Mouse (Mus musculus) stomach, embryonic 14.5 days (tissue): ENCODE results near the gene Vmn2r8. TPM values are rescaled to one million over a fixed set of nuclear protein-coding genes. Genes with fewer than 3 reads are reported as not detected.
"Not testable (repeated sequence)": the region's sequence is repeated elsewhere in the genome, so short reads cannot be mapped to it uniquely, and the experiment has no call there.

Source experiments
- ATAC-seq: fragments of 200-750 bp; cut with Nextera tagmentation; 2 replicates; pipeline ENCODE4 v1.8.0; 2017; ENCODE audit warnings: low read depth, moderate TSS enrichment; ENCODE audit not compliant: insufficient number of reproducible peaks, insufficient read depth, low FRiP score
- H3K27ac ChIP-seq: fragments of 300-500 bp; sonication (generic); 2 replicates; pipeline ENCODE4 v1.5.1; 2014; ENCODE audit warnings: mild to moderate bottlenecking, low read length, moderate library complexity, mixed read lengths
- H3K27me3 ChIP-seq: fragments of 300-500 bp; sonication (generic); 2 replicates; pipeline ENCODE4 v1.6.1; 2014; ENCODE audit warnings: low read length, control low read depth, mixed read lengths; ENCODE audit not compliant: control insufficient read depth, insufficient read depth
- H3K36me3 ChIP-seq: fragments of 300-500 bp; sonication (generic); 2 replicates; pipeline ENCODE4 v1.6.1; 2014; ENCODE audit warnings: mild to moderate bottlenecking, control low read depth, low read length, moderate library complexity, mixed read lengths; ENCODE audit not compliant: control insufficient read depth, insufficient read depth
- H3K4me1 ChIP-seq: fragments of 300-500 bp; sonication (generic); 2 replicates; pipeline ENCODE4 v1.6.1; 2014; ENCODE audit warnings: low read length, control low read depth, mixed read lengths; ENCODE audit not compliant: control insufficient read depth, insufficient read depth
- H3K4me2 ChIP-seq: fragments of 300-500 bp; sonication (generic); replicated peaks from 2 replicates; pipeline ENCODE4 v1.6.1; 2014; ENCODE audit warnings: low read depth, low read length, control low read depth
- H3K4me3 ChIP-seq: fragments of 300-500 bp; sonication (generic); 2 replicates; pipeline ENCODE4 v1.5.1; 2014; ENCODE audit warnings: low read depth, low read length, control low read depth
- H3K9ac ChIP-seq: fragments of 300-500 bp; sonication (generic); replicated peaks from 2 replicates; pipeline ENCODE4 v1.6.1; 2014; ENCODE audit warnings: low read depth, mild to moderate bottlenecking, control low read depth, low read length, moderate library complexity, mixed read lengths
- H3K9me3 ChIP-seq: fragments of 300-500 bp; sonication (generic); 2 replicates; pipeline ENCODE4 v1.6.1; 2016; ENCODE audit warnings: low read depth, low read length, control low read depth; ENCODE audit not compliant: control insufficient read depth
- WGBS: fragments of 180-500 bp; shearing (Covaris S2); extraction: QIAGEN DNeasy Blood & Tissue Kit; methylation state at CpG from one replicate; pipeline ENCODE4 v1.1.7; 2014; 5-methylcytosine and 5-hydroxymethylcytosine counted together
- polyA plus RNA-seq: library from polyadenylated mRNA; unstranded; fragments of >200 nt; fragmentation: Nextera tagmentation; extraction: Ambion mirVana; gene quantifications from 2 replicates; pipeline ENCODE4 v1.2.1, GENCODE M21; 2014

Vmn2r8 gene
- polyA plus RNA-seq, 1 experiment from 2014 or later: not detected

GRCm38 (mm10) chr5:108760002-108760401, 48.6 kb downstream of the Vmn2r8 start:
- no peaks in the 10 kb centered on the region for H3K27me3 ChIP-seq
- WGBS: 80% methylated on average over 2 of the region's 2 CpGs
- H3K9ac ChIP-seq: no peak overlapping the region
- no peaks in the 10 kb centered on the region for H3K9me3 ChIP-seq
- no peaks in the 10 kb centered on the region for H3K4me1 ChIP-seq
- H3K4me3 ChIP-seq: no peak overlapping the region
- H3K36me3 ChIP-seq: no peaks in the 10 kb centered on the region
- ATAC-seq: no peak
- H3K27ac ChIP-seq: no peak overlapping the region
- no peak overlapping the region for H3K4me2 ChIP-seq

GRCm38 (mm10) chr5:108758396-108758795, 50.3 kb downstream of the Vmn2r8 start:
- Histone ChIP-seq H3K4me1 (no peaks in the 10 kb centered on the region), H3K27ac (no peak overlapping the region), H3K9me3 (no peaks in the 10 kb centered on the region), H3K9ac (no peak overlapping the region), H3K4me2 (no peak overlapping the region), H3K36me3 (no peaks in the 10 kb centered on the region), H3K27me3 (no peaks in the 10 kb centered on the region), H3K4me3 (no peak overlapping the region)
- 61% methylated on average over 3 of the region's 3 CpGs for WGBS
- no peak for ATAC-seq

- H3K4me2 ChIP-seq, H3K4me1 ChIP-seq, ATAC-seq, H3K4me3 ChIP-seq, H3K9ac ChIP-seq, H3K27me3 ChIP-seq, H3K27ac ChIP-seq, H3K9me3 ChIP-seq, H3K36me3 ChIP-seq: not testable (repeated sequence)
- WGBS: 80% methylated on average over 4 of the region's 4 CpGs
Measured at GRCm38 (mm10) chr5:108751258-108751657, 57.4 kb downstream of the Vmn2r8 start.

GRCm38 (mm10) chr5:108750328-108751210, 58.1 kb downstream of the Vmn2r8 start:
- no peak for ATAC-seq
- no peak overlapping the region for H3K4me3 ChIP-seq
- 76% methylated on average over 5 of the region's 5 CpGs for WGBS
- no peaks in the 10 kb centered on the region for H3K4me1 ChIP-seq
- no peak overlapping the region for H3K4me2 ChIP-seq
- no peaks in the 10 kb centered on the region for H3K36me3 ChIP-seq
- H3K9me3 ChIP-seq: no peaks in the 10 kb centered on the region
- H3K27me3 ChIP-seq: no peaks in the 10 kb centered on the region
- no peak overlapping the region for H3K27ac ChIP-seq
- no peak overlapping the region for H3K9ac ChIP-seq

- H3K27ac ChIP-seq: no peak overlapping the region
- no peak for ATAC-seq
- no peak overlapping the region for H3K4me2 ChIP-seq
- no peak overlapping the region for H3K4me3 ChIP-seq
- no peak overlapping the region for H3K9ac ChIP-seq
- H3K9me3 ChIP-seq: no peaks in the 10 kb centered on the region
- H3K4me1 ChIP-seq: no peaks in the 10 kb centered on the region
- H3K27me3 ChIP-seq: no peaks in the 10 kb centered on the region
- WGBS: 85% methylated on average over 3 of the region's 3 CpGs
- no peaks in the 10 kb centered on the region for H3K36me3 ChIP-seq
Measured at GRCm38 (mm10) chr5:108744629-108745028, 64.0 kb downstream of the Vmn2r8 start.

- no peak overlapping the region for H3K27ac ChIP-seq
- no peaks in the 10 kb centered on the region for H3K27me3 ChIP-seq
- H3K4me1 ChIP-seq: no peaks in the 10 kb centered on the region
- ATAC-seq: no peak
- H3K4me2 ChIP-seq: no peak overlapping the region
- no peak overlapping the region for H3K9ac ChIP-seq
- H3K4me3 ChIP-seq: no peak overlapping the region
- no peaks in the 10 kb centered on the region for H3K36me3 ChIP-seq
- no peaks in the 10 kb centered on the region for H3K9me3 ChIP-seq
- WGBS: 75% methylated on average over 2 of the region's 2 CpGs
Measured at GRCm38 (mm10) chr5:108743856-108744255, 64.8 kb downstream of the Vmn2r8 start.

GRCm38 (mm10) chr5:108742596-108742995, 66.1 kb downstream of the Vmn2r8 start:
- H3K27me3 ChIP-seq: no peaks in the 10 kb centered on the region
- no peaks in the 10 kb centered on the region for H3K4me1 ChIP-seq
- 76% methylated on average over 2 of the region's 2 CpGs for WGBS
- no peaks in the 10 kb centered on the region for H3K36me3 ChIP-seq
- H3K27ac ChIP-seq: no peak overlapping the region
- no peak overlapping the region for H3K4me2 ChIP-seq
- no peak for ATAC-seq
- H3K9ac ChIP-seq: no peak overlapping the region
- H3K9me3 ChIP-seq: no peaks in the 10 kb centered on the region
- H3K4me3 ChIP-seq: no peak overlapping the region

GRCm38 (mm10) chr5:108741844-108742243, 66.8 kb downstream of the Vmn2r8 start:
- ATAC-seq: no peak

More at GRCm38 (mm10) chr5:108741844-108742243, 66.8 kb downstream of the Vmn2r8 start:
- no peak overlapping the region for H3K4me2 ChIP-seq
- no peak overlapping the region for H3K9ac ChIP-seq
- H3K4me3 ChIP-seq: no peak overlapping the region
- no peak overlapping the region for H3K27ac ChIP-seq
- 78% methylated on average over 2 of the region's 2 CpGs for WGBS
- no peaks in the 10 kb centered on the region for H3K36me3 ChIP-seq
- H3K27me3 ChIP-seq: no peaks in the 10 kb centered on the region
- H3K9me3 ChIP-seq: no peaks in the 10 kb centered on the region
- H3K4me1 ChIP-seq: no peaks in the 10 kb centered on the region
